Mouse (Mus musculus) CD4-positive, CD25-positive, alpha-beta regulatory T cell, adult 2 months (primary cell): ENCODE data around the gene Nfia.

Experiments
- DNase-seq: peaks from one replicate; pipeline ENCODE4 v3.0.0-alpha.2; 2012; ENCODE audit warnings: low read depth, low spot score

Nfia gene

DNA sequence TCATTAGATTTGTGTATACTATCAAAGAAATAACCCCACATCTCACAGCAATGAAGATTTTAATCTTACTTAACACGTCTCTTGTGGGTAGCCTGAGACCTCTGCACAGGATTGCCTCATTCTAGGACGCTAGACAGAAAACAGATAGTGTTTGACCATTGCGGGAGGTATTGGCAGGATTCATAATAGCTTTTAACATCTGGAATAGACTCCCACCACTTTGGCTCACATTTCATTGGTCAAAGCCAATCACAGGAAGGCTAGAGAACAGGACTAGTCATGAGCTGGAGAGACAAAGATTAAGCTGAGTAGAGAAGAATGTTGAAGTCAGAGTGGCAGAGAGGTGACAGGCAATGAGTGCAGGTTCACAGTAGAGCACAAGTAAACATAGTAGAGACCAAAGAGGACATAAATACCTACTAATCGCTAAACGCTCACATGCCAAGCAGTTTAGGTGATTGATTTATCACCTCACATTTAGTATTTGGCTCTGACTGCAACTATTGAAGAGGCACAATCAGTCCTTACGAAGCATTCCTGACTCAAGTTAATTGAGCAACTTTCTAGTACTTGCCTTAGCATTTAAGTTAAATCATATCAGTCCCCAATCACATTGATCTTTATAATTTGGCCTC is 348.3 kb downstream of the Nfia start:
- no peak for DNase-seq

DNA sequence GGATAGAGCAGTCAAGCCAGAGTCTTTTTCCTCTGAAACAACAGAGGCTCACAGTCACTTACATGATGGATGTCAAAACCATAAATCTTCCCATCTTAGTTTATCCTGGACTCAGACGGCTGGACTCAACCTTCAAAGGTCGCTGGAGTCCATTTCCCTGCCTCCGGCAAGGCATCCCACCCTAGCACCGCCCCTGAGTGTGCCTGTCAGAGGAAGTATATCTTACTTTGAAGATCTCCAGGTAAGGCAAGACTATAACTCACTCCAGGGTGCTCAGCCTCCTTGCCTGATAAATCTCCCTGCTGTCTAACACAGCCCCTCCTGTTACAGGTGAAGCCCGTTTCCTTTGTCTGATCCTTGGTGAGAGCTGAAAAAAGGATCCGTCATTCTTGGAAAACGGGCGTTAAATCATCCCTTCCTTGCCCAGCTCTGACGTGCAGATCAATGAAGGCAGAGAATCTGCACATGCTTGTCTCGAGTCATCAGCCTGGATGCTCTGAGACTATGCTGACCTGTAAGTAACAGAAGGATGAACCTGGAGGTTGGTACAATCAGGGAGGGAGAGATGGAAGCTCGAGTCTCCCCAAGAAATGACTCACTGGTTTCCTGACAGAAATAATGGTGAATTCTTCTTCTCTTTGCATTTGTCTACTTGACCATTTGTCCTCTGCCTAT is 353.6 kb downstream of the Nfia start:
- DNase-seq = no peak

DNA sequence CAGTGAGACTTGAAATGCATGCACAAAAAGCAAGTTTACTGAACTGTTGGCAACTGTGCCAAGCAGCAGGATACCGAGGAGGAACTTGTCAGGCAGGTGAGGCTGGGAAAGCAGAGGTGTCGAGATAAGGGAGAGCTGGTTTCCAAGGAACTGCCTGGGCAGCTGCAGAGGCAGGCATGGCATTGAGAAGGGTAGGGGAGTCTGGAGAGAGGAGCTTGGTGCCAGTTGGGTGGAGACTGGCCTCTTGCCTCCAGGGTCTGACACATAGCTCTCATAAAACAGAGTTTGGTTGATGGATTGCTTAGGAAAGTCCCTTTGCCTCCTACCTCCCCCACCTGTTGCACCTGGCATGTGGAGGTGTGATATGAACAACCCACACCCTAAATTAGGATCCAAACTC is 358.3 kb downstream of the Nfia start:
- DNase-seq = no peak

DNA sequence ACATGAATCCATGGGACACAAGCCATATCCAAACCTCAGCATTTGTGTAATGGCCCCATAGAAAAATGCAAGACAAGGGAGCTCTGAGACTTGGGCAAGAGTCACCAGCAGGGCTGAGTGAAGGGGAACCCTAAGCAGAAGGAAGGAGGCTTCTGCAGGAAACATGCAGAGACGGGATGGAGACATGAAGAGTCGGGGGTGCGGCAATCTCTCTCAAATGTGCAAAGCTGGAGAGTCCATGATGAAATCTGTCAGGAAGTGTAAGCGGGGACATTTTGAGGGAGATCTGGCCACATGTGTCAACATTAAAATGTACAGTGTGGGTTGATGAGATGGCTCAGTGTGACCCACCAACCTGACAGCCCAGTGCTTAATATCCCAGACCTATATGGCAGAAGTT is 361.5 kb downstream of the Nfia start:
- no peak for DNase-seq

DNA sequence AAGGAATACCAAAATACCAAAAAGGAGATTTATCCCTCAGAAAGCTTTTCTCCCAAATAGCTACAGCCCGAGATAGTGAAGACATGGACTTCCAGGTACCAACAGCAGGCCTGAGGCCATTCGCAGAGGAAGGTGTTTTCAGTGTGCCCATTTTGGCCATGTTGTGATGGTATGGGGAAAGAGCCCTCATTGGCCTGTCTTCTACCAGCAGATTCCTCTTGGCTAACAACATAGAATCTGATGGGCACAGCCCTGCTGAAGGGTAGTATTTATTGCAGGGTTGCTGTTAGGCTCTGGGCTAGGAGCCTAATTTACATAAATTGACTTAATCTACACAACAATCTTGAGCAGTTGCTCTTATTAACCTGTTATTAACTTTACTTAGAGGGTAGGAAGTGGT is 363.5 kb downstream of the Nfia start:
- no peak for DNase-seq

DNA sequence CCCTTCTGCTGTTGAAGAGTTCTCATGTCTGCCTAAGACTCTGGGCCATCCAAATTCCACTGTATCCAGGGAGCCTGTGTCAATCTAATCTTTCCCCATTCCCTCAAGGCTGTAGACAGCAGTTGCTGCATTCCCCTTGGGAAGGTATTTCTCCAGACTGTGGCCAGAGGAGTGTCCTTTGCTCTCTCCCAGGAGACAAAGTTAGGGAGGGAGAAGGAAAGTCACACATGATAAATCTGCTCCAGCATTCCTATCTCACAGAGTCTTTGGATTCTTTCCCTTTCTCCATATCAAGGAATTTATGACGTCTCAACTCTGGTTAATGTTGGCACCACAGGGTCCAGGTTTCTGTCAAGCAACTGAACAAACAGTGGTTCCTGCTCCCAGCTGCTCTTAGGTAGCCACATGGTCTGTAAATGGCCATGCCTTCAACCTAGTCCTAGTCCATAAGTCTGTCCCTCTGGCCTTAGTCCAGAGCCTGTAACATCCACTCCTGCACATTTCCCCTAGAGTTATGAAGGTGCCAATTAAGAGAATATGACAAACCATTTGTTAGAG is 370.4 kb downstream of the Nfia start:
- DNase-seq = no peak

DNA sequence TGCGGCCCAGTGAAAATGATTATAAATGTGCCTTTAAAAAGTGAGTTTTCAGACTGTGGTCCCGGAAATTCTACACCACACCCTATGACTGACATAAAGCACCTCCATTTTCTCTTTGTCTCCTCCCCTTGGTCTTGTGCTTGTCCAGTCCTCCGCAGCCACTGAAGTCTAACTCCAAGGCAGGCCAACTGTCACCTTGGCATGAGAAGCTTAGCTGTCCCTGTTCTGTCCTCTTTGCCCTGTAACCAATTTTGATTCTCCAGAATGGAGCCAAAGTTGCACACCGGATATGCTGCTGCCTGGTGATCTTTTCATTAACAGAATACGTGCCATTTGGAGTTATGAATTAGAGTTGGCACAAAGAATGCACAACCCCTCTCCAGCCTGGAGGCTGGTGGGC is 378.0 kb downstream of the Nfia start:
- no peak for DNase-seq

DNA sequence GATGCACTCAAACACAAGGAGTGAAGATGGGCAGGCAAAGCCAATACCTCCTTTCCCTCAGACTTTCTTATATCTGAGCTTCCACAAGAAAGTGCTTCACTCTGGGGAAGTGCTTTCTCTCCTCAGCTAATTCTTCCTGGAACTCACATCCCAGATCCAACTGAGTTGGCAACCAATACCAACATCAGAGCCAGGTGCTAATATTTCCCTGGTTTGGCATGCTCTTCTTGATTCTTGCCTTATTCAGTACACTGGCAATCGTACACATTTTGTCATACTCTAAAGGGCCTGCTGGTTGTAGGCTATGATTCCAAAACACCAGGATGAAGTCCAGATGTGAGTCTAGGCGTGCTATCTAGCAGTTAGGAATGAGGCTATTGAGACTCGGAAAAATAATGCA is 385.4 kb downstream of the Nfia start:
- DNase-seq = no peak

DNA sequence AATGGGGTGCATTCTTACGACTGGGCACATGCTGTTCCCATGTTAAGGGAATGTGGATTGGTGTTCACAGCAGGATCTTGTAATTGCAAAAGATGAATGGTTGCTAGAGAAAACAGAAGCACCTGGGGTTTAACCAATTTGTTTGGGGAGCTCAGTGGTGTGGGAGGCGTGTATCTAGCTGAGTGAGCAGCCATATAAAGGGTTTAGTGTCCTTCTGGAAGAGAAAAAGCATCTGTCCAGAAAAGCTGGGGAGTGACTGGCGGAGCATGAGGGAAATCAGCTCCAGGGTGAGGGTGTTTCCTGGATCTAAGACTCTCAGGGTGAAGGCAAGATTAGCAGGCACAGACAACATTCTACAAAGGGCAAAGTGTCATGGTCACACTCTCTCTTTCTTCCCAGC is 393.8 kb downstream of the Nfia start:
- DNase-seq = no peak
